Comparison of ENCODE assay signal across 12 mouse cellular contexts in the genomic region with DNA sequence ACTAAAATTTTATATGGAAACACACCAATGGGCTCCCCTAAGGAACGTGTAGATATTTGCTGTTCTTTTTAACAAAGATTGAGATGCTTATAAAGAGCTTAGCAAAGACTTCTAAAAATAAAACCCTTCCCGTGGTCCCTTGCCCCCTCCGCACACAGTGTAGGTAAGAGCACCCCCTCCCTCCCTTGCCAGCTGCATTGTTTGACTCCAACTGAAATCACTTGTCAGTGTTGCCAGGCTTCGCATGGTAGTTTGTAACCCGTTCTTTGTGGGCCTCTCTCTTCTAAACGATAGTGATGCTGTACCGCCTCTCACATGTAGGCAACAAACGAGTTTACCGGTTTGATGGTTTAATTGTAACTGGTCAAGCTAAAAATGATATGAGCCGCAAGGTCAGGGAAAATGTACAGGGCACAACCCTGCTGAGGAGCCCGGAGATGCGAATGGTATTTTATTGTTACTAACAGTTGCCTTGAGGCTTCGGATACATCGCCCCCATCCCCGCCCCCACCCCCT.
A peak's percentile ranks its signal among the peaks of the same experiment; 100 is the strongest.
DNase-seq lines count a peak whose midpoint lies in the region; ATAC-seq lines count a peak whose summit lies in the region.
"Had no signal": no experiment of that assay in that cellular context is flagged by ENCODE, and none has a peak within 500 bp of the region (broad histone marks: within the 10 kb centered on the region; RNA-seq: fewer than 3 reads in every experiment).

No protein-coding gene starts in this region.

- peaks cover 5% of the 10 kb centered on the region; the same call in 1 of the 2 replicates for H3K4me1 ChIP-seq in kidney, embryonic 14.5 days (ENCODE audit: control insufficient read depth, insufficient read depth, low read length)
- peaks cover 27% of the 10 kb centered on the region for H3K4me1 ChIP-seq in forebrain, embryonic 13.5 days
- peaks cover 14% of the 10 kb centered on the region for H3K4me1 ChIP-seq in hindbrain, embryonic 16.5 days (ENCODE audit: control insufficient read depth, insufficient read depth, low read depth, low read length)
- H3K4me1 ChIP-seq in neural tube, embryonic 12.5 days, result peaks cover 27% of the 10 kb centered on the region; the same call in 1 of the 2 replicates

- no peaks in the 10 kb centered on the region for H3K9me3 ChIP-seq in kidney, embryonic 14.5 days (ENCODE audit: control insufficient read depth, low read length)
- H3K9me3 ChIP-seq in forebrain, embryonic 13.5 days (replicated peaks), result no peaks in the 10 kb centered on the region
- H3K9me3 ChIP-seq in hindbrain, embryonic 16.5 days (ENCODE audit: control insufficient read depth, low read length), result no peaks in the 10 kb centered on the region
- no peaks in the 10 kb centered on the region for H3K9me3 ChIP-seq in neural tube, embryonic 12.5 days

- 25% methylated on average over 15 of the region's 15 CpGs for whole genome bisulfite sequencing in kidney, embryonic 14.5 days
- 15% methylated on average over 15 of the region's 15 CpGs for WGBS in forebrain, embryonic 13.5 days
- 21% methylated on average over 15 of the region's 15 CpGs for WGBS in hindbrain, embryonic 16.5 days
- WGBS in neural tube, embryonic 12.5 days, result 15% methylated on average over 15 of the region's 15 CpGs

- 0 out of 2 replicates have a peak overlapping the region, but pooled peaks have one; percentile 19 for H3K4me2 ChIP-seq in kidney, embryonic 14.5 days (replicated peaks; ENCODE audit: low read depth, low read length)
- peak overlapping the region; percentile 35 for H3K4me2 ChIP-seq in forebrain, embryonic 13.5 days
- H3K4me2 ChIP-seq in hindbrain, embryonic 16.5 days (ENCODE audit: low read length), result peak overlapping the region; percentile 42
- H3K4me2 ChIP-seq in neural tube, embryonic 12.5 days (replicated peaks), result peak overlapping the region; percentile 50

- H3K4me3 ChIP-seq in kidney, embryonic 14.5 days (ENCODE audit: low read length), result no peak overlapping the region
- no peak overlapping the region for H3K4me3 ChIP-seq in forebrain, embryonic 13.5 days
- no peak overlapping the region for H3K4me3 ChIP-seq in hindbrain, embryonic 16.5 days (ENCODE audit: low read length)
- no peak overlapping the region for H3K4me3 ChIP-seq in neural tube, embryonic 12.5 days

- H3K36me3 ChIP-seq in kidney, embryonic 14.5 days (ENCODE audit: control insufficient read depth, insufficient read depth, low read length), result no peaks in the 10 kb centered on the region
- no peaks in the 10 kb centered on the region for H3K36me3 ChIP-seq in forebrain, embryonic 13.5 days (ENCODE audit: poor library complexity, severe bottlenecking)
- H3K36me3 ChIP-seq in hindbrain, embryonic 16.5 days (ENCODE audit: control insufficient read depth, insufficient read depth, low read length), result no peaks in the 10 kb centered on the region
- H3K36me3 ChIP-seq in neural tube, embryonic 12.5 days, result no peaks in the 10 kb centered on the region

- H3K9ac ChIP-seq in kidney, embryonic 14.5 days (ENCODE audit: low read depth, low read length), result 0 out of 2 replicates have a peak overlapping the region, but pooled peaks have one; percentile 18
- no peak overlapping the region for H3K9ac ChIP-seq in forebrain, embryonic 13.5 days
- H3K9ac ChIP-seq in hindbrain, embryonic 16.5 days (ENCODE audit: low read depth, low read length), result no peak overlapping the region
- no peak overlapping the region for H3K9ac ChIP-seq in neural tube, embryonic 12.5 days

- no peaks in the 10 kb centered on the region for H3K27me3 ChIP-seq in kidney, embryonic 14.5 days (ENCODE audit: control insufficient read depth, insufficient read depth, low read length)
- H3K27me3 ChIP-seq in forebrain, embryonic 13.5 days, result no peaks in the 10 kb centered on the region
- H3K27me3 ChIP-seq in hindbrain, embryonic 16.5 days (replicated peaks; ENCODE audit: control insufficient read depth, insufficient read depth, low read length), result no peaks in the 10 kb centered on the region
- H3K27me3 ChIP-seq in neural tube, embryonic 12.5 days (replicated peaks), result no peaks in the 10 kb centered on the region

- H3K27ac ChIP-seq in kidney, embryonic 14.5 days (ENCODE audit: low read depth, low read length), result no peak overlapping the region; the same call in 1 of the 2 replicates
- H3K27ac ChIP-seq in forebrain, embryonic 13.5 days, result no peak overlapping the region
- peak overlapping the region; percentile 39; the same call in 1 of the 2 replicates for H3K27ac ChIP-seq in hindbrain, embryonic 16.5 days (ENCODE audit: low read depth, low read length)
- no peak overlapping the region for H3K27ac ChIP-seq in neural tube, embryonic 12.5 days
- H3K27ac ChIP-seq: stomach, postnatal 0 days had no signal

- ATAC-seq in kidney, embryonic 14.5 days (ENCODE audit: low FRiP score, low TSS enrichment), result no peak
- ATAC-seq in forebrain, embryonic 13.5 days, result peak; percentile 17; the same call in 1 of the 2 replicates
- ATAC-seq in hindbrain, embryonic 16.5 days, result peak; percentile 72
- peak; percentile 14; the same call in 1 of the 2 replicates for ATAC-seq in neural tube, embryonic 12.5 days (ENCODE audit: low FRiP score, low read depth)
- no peak for ATAC-seq in erythroblast, adult 5-6 weeks (replicated peaks; ENCODE audit: low FRiP score, poor library complexity, severe bottlenecking)

- no peak for DNase-seq in kidney, adult 8-10 months
- no peak for DNase-seq in ovary, adult 18-20 months (ENCODE audit: low spot score)
- DNase-seq: cerebellum, postnatal 14 days; kidney, postnatal 4 days; left cerebral cortex, postnatal 4 days; lung, postnatal 10 days had no signal

Comparison
In these comparisons a context has a peak if more than half of its experiments do, and no peak if none do; other contexts are left out.
1. ATAC-seq: peak in forebrain, embryonic 13.5 days (single experiment), hindbrain, embryonic 16.5 days (single experiment) and neural tube, embryonic 12.5 days (single experiment); none in kidney, embryonic 14.5 days (single experiment) and erythroblast, adult 5-6 weeks (single experiment).
2. Peak in every context shown above with its lines, with median percentiles within 50 percentile points of each other: H3K4me2 ChIP-seq.